Mouse (Mus musculus): ENCODE measurements around the gene Gm21996. TPM values are rescaled to one million over a fixed set of nuclear protein-coding genes. Genes with fewer than 3 reads are reported as not detected.
"Not testable (repeated sequence)": the region's sequence is repeated elsewhere in the genome, so short reads cannot be mapped to it uniquely, and the experiment has no call there.

Gm21996 gene
- not detected in 2 replicates for polyA plus RNA-seq (2012; rRNA removed)

DNA sequence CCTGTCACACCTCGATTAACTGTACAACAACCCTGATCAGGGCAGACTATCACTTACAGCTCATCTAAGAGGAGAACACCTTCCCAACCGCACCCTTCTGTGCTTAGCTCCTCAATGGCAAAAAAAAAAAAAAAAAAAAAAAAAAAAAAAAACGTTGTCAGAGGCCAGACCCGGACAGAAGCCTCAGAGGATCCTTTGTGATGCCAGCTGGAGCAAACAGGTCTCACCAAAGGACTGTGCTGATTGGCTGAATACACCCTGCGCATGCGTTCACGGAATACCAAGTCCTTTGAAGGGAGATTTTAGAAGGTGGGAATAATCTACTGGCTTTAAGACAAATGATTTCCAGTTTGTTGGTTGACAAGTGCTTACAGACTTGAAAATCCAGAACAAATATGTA is at the start of gene Gm21996:
Gene Gm21996, minus strand, starts transcription at position 101 of the 400 bp plus-strand sequence.
- H3K36me3 ChIP-seq (ENCODE audit: control insufficient read depth, insufficient read depth, low read length); H3K27me3 ChIP-seq (ENCODE audit: control insufficient read depth, insufficient read depth, low read length); DNase-seq; H3K27ac ChIP-seq (ENCODE audit: control insufficient read depth, insufficient read depth, low read length); H3K4me3 ChIP-seq (ENCODE audit: control insufficient read depth, insufficient read depth, low read length); H3K4me1 ChIP-seq (replicated peaks; ENCODE audit: control insufficient read depth, insufficient read depth, low read length): not testable (repeated sequence)
- no CpG with 5 or more reads among the region's 7 CpGs for WGBS
